Mouse (Mus musculus) frontal cortex, postnatal 25 days (tissue): ENCODE data around the gene Nmnat2.

Experiments
- DNase-seq, 2 experiments: peaks; one replicate each; pipeline ENCODE4 v3.0.0; 2022; ENCODE audit warnings: low spot score in 2 of 2

The Nmnat2 gene

DNA sequence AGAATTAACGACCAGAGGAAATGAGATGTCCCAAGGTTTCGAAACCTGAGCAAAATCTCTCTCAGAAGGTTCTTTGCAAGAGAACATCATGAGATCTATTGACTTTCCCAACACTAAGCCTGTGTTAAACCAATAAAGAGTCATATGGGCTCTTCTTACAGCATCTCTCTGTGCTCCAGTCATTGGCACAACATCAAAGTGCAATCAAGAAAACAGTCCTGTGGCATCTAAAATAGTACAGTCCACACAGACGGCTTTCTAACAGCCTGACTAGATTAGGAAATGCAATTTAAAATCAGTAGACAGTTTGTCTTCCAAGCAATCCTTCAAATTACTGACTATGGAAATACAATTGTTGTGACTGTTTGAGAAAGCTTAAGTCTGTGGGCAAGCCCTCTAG lies 32.2 kb downstream of the Nmnat2 start:
- no peak for DNase-seq

DNA sequence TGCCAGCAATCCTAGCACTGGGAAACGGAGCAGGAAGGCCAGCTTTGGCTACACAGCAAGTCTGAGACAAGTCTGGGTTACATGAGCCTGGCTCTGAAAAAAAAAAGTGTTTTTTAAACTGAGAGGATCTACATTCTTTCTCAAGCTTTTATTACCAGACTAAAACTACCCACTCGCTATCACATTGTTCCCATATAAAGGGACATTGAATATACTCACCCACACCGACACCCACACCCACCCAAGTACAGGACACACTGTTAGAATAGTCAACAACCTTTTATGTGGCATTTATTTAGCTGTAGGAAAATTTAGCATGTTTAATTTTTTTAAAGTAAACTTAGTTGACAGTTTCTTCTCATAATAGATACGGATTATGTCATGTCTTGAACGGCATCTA lies 35.3 kb downstream of the Nmnat2 start:
- no peak for DNase-seq

DNA sequence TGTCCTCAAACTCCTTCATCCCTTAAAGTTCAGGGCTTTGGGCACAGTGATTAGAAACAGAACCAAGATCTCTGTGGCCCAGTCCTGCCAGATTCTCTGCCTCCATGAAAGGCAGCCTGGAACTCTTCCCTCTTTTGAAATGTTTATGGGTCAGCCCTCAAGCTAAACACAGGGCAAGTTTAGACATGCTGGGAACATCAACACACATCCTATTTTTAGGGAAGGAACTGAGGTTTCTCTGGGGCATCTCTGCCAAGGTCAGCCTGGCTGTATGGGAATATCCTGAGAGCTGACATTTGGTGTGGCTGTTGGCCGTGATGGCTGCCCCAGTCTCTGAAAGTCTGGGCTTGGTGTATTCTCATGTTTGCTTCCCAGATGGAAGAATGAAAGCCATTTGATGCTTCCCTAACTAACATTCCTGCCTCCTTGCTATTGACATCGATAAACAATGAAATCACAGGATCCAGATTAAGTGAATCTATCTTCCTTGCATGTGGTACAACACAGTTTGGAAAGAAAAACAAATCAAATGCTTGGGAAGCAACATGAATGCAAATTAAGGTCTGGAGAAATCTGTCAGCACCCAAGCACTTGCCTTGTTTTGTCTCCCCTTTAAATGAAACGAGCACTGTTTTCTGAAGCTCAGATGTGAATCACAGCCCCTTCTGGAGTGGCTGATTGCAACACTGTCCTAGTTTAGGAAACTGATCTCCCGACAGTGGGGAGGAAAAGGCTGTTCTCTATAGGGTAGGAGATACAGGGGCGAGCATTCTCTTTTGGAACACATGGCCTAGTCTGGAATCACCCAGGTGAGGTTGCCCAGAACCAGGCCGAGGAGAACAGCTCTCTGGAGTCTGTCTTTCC lies 37.7 kb downstream of the Nmnat2 start:
- DNase-seq, result no peak

DNA sequence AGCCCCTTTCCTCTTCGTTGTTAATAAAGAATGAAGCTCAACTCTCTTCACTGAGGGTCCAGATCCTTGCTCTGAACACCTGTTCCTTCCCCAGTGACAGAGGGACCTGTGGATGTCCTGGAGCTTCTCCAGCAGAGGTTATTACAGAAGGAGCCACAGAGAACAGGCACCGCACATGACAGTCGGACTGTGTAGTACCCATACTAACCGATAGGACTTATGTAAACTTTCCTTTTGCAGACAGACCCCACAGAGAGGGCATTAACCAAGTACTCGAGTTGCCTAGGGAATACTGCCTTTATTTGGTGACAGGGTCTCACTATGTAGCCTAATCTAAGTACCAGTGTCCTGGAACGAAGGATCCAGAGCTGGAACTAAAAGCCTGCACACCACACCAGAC lies 39.0 kb downstream of the Nmnat2 start:
- no peak for DNase-seq

- no peak for DNase-seq
Measured at GRCm38 (mm10) chr1:152999983-153000382, 45.2 kb downstream of the Nmnat2 start.

DNA sequence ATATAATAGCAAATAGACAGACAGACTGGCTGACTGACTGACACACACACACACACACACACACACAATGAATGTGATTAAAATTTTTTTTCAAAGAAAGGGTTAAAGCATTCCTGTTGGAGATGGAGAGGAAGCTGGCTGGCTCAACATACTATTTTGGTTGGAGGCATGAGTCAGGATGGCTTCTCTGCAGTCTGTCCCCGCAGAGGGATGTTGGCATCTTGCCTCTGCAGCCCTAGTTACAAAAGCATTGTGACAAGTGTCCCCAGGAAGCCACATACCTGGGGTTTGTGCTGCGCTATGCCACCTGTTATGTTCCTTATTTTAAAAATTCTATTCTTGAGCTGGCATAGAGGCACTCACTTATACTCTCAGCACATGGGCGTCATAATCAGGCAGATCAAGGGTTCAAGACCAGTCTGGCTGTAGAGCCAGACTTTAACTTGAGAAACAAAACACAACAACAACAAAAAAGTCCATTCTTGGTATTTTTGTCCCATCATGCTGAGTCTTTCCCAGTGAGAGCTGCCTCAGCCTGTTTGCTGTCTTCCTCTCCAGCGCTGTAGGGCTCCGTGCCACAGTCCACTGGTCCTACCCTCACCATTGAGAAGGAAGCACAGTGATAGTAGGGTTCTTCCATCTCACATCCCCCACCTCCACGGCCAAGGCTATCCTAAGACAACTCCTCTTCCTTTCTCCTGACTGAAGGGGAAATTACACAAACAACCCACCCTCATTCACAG lies 45.9 kb downstream of the Nmnat2 start:
- peak; percentile 36 to 52 for DNase-seq

- no peak for DNase-seq
Measured at GRCm38 (mm10) chr1:153002295-153003050, 47.7 kb downstream of the Nmnat2 start.

- no peak for DNase-seq
Measured at GRCm38 (mm10) chr1:153004472-153004871, 49.7 kb downstream of the Nmnat2 start.

DNA sequence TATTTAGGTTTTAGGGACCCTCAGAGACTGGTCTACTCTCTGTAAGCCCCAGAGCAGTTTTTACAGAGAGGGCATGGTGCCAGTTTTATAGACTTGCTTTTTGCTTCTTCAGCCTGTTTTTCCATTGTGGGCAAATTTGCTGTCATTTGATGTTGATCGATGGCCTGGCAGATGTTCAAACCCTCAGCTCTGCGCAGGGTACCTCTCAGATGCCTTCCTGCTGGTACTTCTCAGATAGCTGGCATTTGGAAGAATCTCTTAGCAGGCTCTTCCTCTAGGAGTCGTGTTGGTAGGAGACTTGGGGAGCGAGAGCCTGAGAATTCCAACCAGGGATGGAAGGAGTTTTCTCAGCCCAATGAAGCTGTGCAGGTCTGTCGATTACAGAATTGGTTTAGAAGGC lies 51.3 kb downstream of the Nmnat2 start:
- no peak for DNase-seq

GRCm38 (mm10) chr1:153006761-153007160 lies 52.0 kb downstream of the Nmnat2 start:
- no peak for DNase-seq

- DNase-seq, result no peak
Measured at GRCm38 (mm10) chr1:153007292-153007691, 52.5 kb downstream of the Nmnat2 start.

GRCm38 (mm10) chr1:153007824-153008223 lies 53.0 kb downstream of the Nmnat2 start:
- no peak for DNase-seq

- DNase-seq, result no peak
Measured at GRCm38 (mm10) chr1:153009338-153009737, 54.5 kb downstream of the Nmnat2 start.

GRCm38 (mm10) chr1:153010353-153011351 lies 55.9 kb downstream of the Nmnat2 start:
- DNase-seq, result no peak

- peak in 1 of 2 experiments; percentile 21 for DNase-seq
Measured at GRCm38 (mm10) chr1:153011544-153011943, 56.8 kb downstream of the Nmnat2 start.

DNA sequence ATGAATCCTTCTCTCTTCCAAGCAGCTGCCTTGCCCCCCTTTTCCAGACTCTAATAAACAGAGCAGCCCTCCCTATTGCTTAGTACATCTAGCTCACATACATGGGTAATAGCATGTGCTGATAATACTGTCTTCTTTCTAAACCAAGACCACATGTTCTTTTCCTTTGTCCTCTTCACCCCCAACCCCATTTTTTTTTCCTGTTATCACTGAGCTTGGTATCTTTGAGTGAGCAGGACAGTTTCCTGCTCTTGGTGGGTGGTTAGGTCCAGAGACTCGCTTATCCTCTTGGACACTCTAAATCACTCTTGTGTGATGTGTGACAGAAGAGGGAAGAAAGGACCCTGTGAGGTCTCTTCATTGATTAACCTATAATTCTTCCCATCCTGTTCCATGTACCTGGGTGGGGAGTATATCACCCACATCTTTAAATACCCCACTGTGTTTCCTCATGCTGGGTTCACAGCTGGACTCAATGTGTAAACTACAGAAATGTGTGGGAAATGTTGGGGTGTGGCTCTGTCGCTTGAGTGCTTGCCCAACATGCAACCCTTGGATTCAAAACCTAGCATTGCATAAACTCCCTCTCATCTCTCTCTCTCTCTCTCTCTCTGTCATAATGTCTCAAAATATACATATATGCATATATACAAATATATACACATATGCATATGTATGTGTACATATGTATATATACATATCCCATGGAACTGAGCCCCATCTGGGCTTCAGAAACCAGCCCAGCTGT lies 58.9 kb downstream of the Nmnat2 start:
- DNase-seq, result no peak

DNA sequence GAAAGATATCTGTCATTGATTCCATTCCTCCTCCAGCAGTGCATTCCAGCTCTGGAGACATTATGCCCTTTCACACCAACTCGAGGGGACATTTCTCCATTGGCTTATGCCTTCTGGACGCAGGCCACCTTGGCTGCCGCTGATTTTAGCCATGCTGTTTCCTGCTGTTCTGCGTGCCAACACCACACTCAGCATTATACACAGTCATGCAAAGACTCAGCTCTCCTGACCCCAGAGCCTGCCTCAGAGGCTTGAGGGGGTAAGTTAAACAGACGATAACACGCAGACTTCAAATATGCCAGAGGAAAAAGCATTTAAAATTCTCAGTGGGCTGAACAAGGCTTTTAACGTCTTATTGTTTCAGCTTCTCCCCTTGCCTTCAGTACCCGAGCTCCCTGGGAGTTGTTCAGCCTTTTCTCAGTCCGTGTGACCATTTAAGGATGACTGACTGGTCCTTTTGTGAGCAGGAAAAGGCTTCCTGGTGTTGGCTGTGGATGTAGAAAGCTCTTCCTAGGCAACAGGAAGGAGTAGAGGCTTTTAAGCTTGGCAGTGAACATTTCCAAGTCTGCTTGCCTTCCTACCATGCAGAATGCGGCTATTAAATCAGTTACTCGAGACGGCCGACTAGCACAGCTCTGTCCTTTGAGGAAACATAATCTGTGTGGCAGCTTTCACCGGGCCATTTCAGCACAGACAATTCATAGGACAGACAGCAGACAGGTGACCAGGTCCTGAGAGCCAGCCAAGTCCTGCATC lies 59.8 kb downstream of the Nmnat2 start:
- no peak for DNase-seq

GRCm38 (mm10) chr1:153016465-153017163 lies 61.8 kb downstream of the Nmnat2 start:
- DNase-seq, result no peak

- DNase-seq, result no peak
Measured at GRCm38 (mm10) chr1:153019128-153019527, 64.3 kb downstream of the Nmnat2 start.
